Comparison of ENCODE assay signal across 46 mouse cellular contexts in the genomic region with DNA sequence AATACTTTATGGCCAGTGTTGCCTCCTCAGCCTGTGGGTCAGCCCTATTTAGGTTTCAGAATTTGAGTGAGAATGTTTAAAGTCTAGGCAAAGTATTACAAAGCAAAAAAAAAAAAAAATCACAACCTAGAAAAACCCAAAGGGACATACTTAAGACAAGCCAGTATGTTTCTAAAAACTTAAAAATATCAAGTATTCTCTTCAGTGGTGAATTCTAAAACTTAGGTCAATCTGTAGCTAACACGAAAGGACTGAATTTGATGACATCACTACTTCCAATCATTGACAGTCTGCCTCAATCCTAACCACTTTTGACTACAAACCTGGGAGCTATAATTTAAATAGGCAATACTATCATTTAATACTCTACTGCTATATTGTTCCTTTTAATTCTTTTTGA. TPM values are rescaled to one million over a fixed set of nuclear protein-coding genes. Genes with fewer than 3 reads are reported as not detected.
"Had no signal": no experiment of that assay in that cellular context is flagged by ENCODE, and none has a peak within 500 bp of the region (broad histone marks: within the 10 kb centered on the region; RNA-seq: fewer than 3 reads in every experiment).

No protein-coding gene starts in this region.

- H3K9ac ChIP-seq: heart, embryonic 12.5 days; heart, embryonic 13.5 days; heart, embryonic 15.5 days; hindbrain, embryonic 12.5 days; hindbrain, embryonic 13.5 days; hindbrain, embryonic 14.5 days; hindbrain, embryonic 15.5 days; intestine, embryonic 15.5 days; kidney, embryonic 15.5 days had no signal

- H3K4me2 ChIP-seq: heart, embryonic 11.5 days; heart, embryonic 12.5 days; heart, embryonic 13.5 days; heart, embryonic 15.5 days; hindbrain, embryonic 12.5 days; hindbrain, embryonic 13.5 days; hindbrain, embryonic 14.5 days; hindbrain, embryonic 15.5 days; intestine, embryonic 15.5 days; kidney, embryonic 15.5 days had no signal

- H3K27me3 ChIP-seq: heart, embryonic 12.5 days; heart, embryonic 13.5 days; heart, embryonic 15.5 days; hindbrain, embryonic 12.5 days; hindbrain, embryonic 13.5 days; hindbrain, embryonic 15.5 days; kidney, embryonic 15.5 days had no signal

- DNase-seq: heart, postnatal 10 days; heart, postnatal 14 days; heart, postnatal 36 days; heart, postnatal 4 days; kidney, adult 11 months; kidney, adult 18-20 months; kidney, adult 2 months; kidney, adult 8-10 months; kidney, adult 9 months; kidney, postnatal 10 days; kidney, postnatal 14 days; kidney, postnatal 25 days; kidney, postnatal 36 days; kidney, postnatal 4 days; layer of hippocampus, adult 9-11 months; layer of hippocampus, postnatal 36 days had no signal

- H3K4me3 ChIP-seq: heart, embryonic 12.5 days; heart, embryonic 13.5 days; heart, embryonic 15.5 days; hindbrain, embryonic 10.5 days; hindbrain, embryonic 12.5 days; hindbrain, embryonic 13.5 days; hindbrain, embryonic 15.5 days; intestine, embryonic 15.5 days; kidney, embryonic 15.5 days; layer of hippocampus, adult 2 months; left cerebral cortex, adult 2 months had no signal

- H3K9me3 ChIP-seq: heart, embryonic 12.5 days; heart, embryonic 13.5 days; heart, embryonic 15.5 days; hindbrain, embryonic 10.5 days; hindbrain, embryonic 12.5 days; hindbrain, embryonic 13.5 days; hindbrain, embryonic 15.5 days; intestine, embryonic 15.5 days; kidney, embryonic 15.5 days had no signal

- H3K4me1 ChIP-seq: hindbrain, embryonic 12.5 days had no signal

- H3K27ac ChIP-seq: heart, embryonic 13.5 days; heart, embryonic 15.5 days; hindbrain, embryonic 10.5 days; hindbrain, embryonic 12.5 days; hindbrain, embryonic 13.5 days; hindbrain, embryonic 14.5 days; hindbrain, embryonic 15.5 days; hindbrain, postnatal 0 days; intestine, embryonic 15.5 days; kidney, embryonic 15.5 days; kidney, postnatal 0 days; layer of hippocampus, adult 2 months; left cerebral cortex, adult 2 months had no signal

RNA-seq across cellular contexts. Expression of gene Fgf18, which starts 5.8 kb away (rescaled TPM):
- total RNA-seq: hematopoietic stem cell, adult 5-6 weeks had no signal
- polyA plus RNA-seq: inflammation-experienced regulatory T-cells, adult 6 months had no signal

RNA-seq across cellular contexts. Expression of gene Tlx3, which starts 50.4 kb away (rescaled TPM):
- total RNA-seq: heart, postnatal 10 days; heart, postnatal 14 days; heart, postnatal 25 days; heart, postnatal 36 days; heart, postnatal 4 days; hematopoietic stem cell, adult 5-6 weeks; layer of hippocampus, adult 18-20 months; layer of hippocampus, adult 2 months; layer of hippocampus, adult 8-10 months; layer of hippocampus, postnatal 10 days; layer of hippocampus, postnatal 14 days; layer of hippocampus, postnatal 25 days; layer of hippocampus, postnatal 36 days; left cerebral cortex, adult 18-20 months; left cerebral cortex, adult 2 months had no signal
- polyA plus RNA-seq: heart, embryonic 11.5 days; heart, embryonic 12.5 days; heart, embryonic 13.5 days; heart, embryonic 16.5 days; heart, postnatal 0 days; inflammation-experienced regulatory T-cells, adult 6 months; intestine, embryonic 16.5 days; intestine, postnatal 0 days; kidney, adult 2 months; kidney, embryonic 14.5 days; kidney, postnatal 0 days; large intestine, adult 2 months had no signal
